Mouse (Mus musculus) C2C12 (cell line): ENCODE results near the gene B4galnt1.

ENCODE experiments used
- CTCF ChIP-seq: IDR thresholded peaks from one replicate; pipeline ENCODE4 v1.5.1; 2011; ENCODE audit not compliant: control insufficient read depth, insufficient read depth, insufficient read length
- USF1 ChIP-seq: IDR thresholded peaks from one replicate; pipeline ENCODE4 v1.6.1; 2011; ENCODE audit warnings: low read depth, mild to moderate bottlenecking, control low read depth, moderate library complexity

DNA sequence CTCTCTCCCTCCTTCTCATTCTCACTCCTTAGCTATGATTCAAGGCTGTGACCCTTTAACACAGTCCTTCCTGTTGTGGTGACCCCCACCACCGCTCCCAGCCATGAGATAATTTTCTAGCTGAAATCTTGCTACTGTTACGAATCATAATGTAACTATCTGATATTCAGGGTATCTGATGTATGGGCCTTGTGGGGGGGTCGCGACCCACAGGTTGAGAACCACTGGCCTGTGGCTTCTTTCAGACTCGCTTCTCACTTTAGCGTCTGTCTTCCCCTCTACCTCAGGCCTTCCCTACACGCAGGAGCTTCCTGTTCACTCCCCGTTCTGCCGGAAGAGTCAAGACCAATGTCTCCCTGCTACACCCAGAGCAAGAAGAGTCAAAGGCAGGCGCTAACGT lies 46.6 kb upstream of the B4galnt1 start:
- TF ChIP-seq CTCF (no peak), USF1 (no peak)
